Mouse (Mus musculus) ES-E14 (cell line): Measurements from ENCODE around the gene Pbld1. TPM values are rescaled to one million over a fixed set of nuclear protein-coding genes. Genes with fewer than 3 reads are reported as not detected.

Experiments
- DNase-seq: peaks from one replicate; pipeline ENCODE4 v3.0.0-alpha.2; 2013; ENCODE audit warnings: low read depth, low spot score
- H3K27ac ChIP-seq: 2 replicates; pipeline ENCODE4 v1.5.1; 2012; ENCODE audit warnings: low read depth, mild to moderate bottlenecking, low read length, moderate library complexity, mixed read lengths; ENCODE audit not compliant: poor library complexity, insufficient read depth, severe bottlenecking
- H3K36me3 ChIP-seq: 2 replicates; pipeline ENCODE4 v1.6.1; 2012; ENCODE audit warnings: mild to moderate bottlenecking, low read length, moderate library complexity, mixed read lengths; ENCODE audit not compliant: control insufficient read depth, poor library complexity, insufficient read depth, severe bottlenecking
- H3K4me1 ChIP-seq, 2 experiments: fragments of 150-350 bp in 1 of 2; sonication (generic) in 1 of 2; 2 replicates each; pipeline ENCODE4 v1.6.1; 2012; ENCODE audit warnings: low read length in 2 of 2, mild to moderate bottlenecking in 1 of 2, mixed read lengths in 1 of 2; ENCODE audit not compliant: control insufficient read depth in 2 of 2, insufficient read depth in 2 of 2, poor library complexity in 1 of 2
- H3K4me3 ChIP-seq, 2 experiments: fragments of 150-350 bp in 1 of 2; sonication (generic) in 1 of 2; 2 replicates each; pipeline ENCODE4 v1.5.1; 2012; ENCODE audit warnings: low read length in 2 of 2, low read depth in 1 of 2, mild to moderate bottlenecking in 1 of 2, mixed read lengths in 1 of 2; ENCODE audit not compliant: insufficient read depth in 1 of 2, poor library complexity in 1 of 2, severe bottlenecking in 1 of 2
- H3K9ac ChIP-seq: 2 replicates; pipeline ENCODE4 v1.6.1; 2012; ENCODE audit warnings: low read depth, mild to moderate bottlenecking, low read length, mixed read lengths; ENCODE audit not compliant: poor library complexity, insufficient read depth, severe bottlenecking
- H3K9me3 ChIP-seq: fragments of 150-350 bp; sonication (generic); 2 replicates; pipeline ENCODE4 v1.6.1; 2012; ENCODE audit warnings: low read depth, mild to moderate bottlenecking, low read length; ENCODE audit not compliant: control insufficient read depth, insufficient read depth
- CHD2 ChIP-seq: IDR thresholded peaks from 2 replicates; pipeline ENCODE4 v1.6.1; 2014; ENCODE audit warnings: mild to moderate bottlenecking, low read depth, low read length, inconsistent platforms
- HCFC1 ChIP-seq: IDR thresholded peaks from 2 replicates; pipeline ENCODE4 v1.6.1; 2012; ENCODE audit warnings: low read length, inconsistent platforms, borderline replicate concordance; ENCODE audit not compliant: insufficient read depth
- MAFK ChIP-seq: IDR thresholded peaks from 2 replicates; pipeline ENCODE4 v1.6.1; 2014; ENCODE audit warnings: mild to moderate bottlenecking, low read depth, low read length, inconsistent platforms; ENCODE audit not compliant: insufficient read depth
- ZC3H11A ChIP-seq: IDR thresholded peaks from 2 replicates; pipeline ENCODE4 v1.6.1; 2012; ENCODE audit warnings: low read depth, mild to moderate bottlenecking, inconsistent platforms, low read length, borderline replicate concordance
- ZNF384 ChIP-seq: IDR thresholded peaks from 2 replicates; pipeline ENCODE4 v1.6.1; 2012; ENCODE audit warnings: low read depth, low read length, inconsistent platforms
- in situ Hi-C, 2 experiments: fragments of 600-800 bp; cut with MboI; formaldehyde crosslinking; loops; one replicate each; pipeline ENCODE4 v1.15.1; 2025; ENCODE audit warnings: low sequenced_read_pairs in 2 of 2, inconsistent platforms in 1 of 2; ENCODE audit not compliant: unreplicated experiment in 2 of 2
- total RNA-seq: library from RNA; depleted of rRNA; stranded (reverse); fragments of 300-350 nt; gene quantifications from 2 replicates; pipeline ENCODE4 v1.2.3, GENCODE M21; 2012

Pbld1 gene
- total RNA-seq, 1 experiment, result 3.6 TPM

DNA sequence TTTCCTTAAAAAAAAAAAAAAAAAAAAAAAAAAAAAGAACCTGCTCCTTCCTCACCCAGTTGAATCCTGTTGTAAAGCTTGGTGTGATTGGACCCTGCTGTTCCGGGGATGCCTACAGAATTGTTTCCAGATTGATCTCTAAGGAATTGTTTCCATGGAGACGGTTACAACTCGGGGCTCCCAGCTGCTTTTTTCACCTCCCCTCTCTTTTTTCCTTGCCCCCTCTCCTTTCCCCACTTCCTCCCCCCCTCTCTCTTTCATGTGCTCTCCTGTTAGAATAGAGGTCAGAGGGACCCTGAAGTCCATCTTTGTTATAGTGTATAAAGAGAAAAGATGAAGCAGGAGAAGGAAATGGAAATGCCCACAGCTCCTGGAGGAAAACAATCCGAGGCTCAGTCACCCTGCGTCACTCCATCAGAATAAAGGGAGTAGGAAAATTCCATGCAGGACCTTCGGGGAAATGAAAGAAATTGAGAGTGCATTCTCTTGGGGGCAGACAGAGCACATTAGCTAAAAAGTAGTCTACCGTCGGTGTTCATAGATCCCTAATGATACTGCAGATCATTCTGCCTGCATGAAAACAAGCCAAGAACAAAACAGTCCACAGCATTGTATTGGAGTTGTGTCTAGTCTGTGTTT lies 33.7 kb upstream of the Pbld1 start:
- no peak overlapping the region for H3K4me3 ChIP-seq
- no peaks in the 10 kb centered on the region for H3K9me3 ChIP-seq
- no peak for TF ChIP-seq ZC3H11A
- no peak for TF ChIP-seq MAFK
- TF ChIP-seq ZNF384, result no peak; the same call in 1 of the 2 replicates
- TF ChIP-seq HCFC1, result no peak
- TF ChIP-seq CHD2, result no peak
- H3K27ac ChIP-seq, result no peak overlapping the region
- no peak for DNase-seq
- H3K9ac ChIP-seq, result no peak overlapping the region
- H3K36me3 ChIP-seq, result no peaks in the 10 kb centered on the region
- peaks cover 3 to 4% of the 10 kb centered on the region in 2 experiments; a peak in 3 of 4 replicates for H3K4me1 ChIP-seq
- in situ Hi-C loops, result no loop called here

DNA sequence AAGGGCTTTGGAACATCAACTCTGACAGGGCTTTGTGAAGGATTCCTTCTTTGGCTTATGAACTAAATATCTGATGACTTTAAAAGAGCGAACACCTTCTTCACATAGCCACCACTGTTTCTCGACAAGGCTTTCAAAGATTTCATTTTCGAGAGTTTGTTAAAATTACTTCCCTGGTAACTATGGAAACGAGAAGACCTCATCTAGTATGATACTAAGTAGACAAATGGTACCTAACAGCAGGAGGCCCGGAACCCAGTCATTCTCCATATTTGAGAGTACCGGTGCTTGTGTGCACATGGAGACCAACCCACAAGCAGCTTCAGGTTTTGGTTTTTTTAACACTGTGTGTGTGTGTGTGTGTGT lies 33.2 kb upstream of the Pbld1 start:
- H3K4me3 ChIP-seq, result no peak overlapping the region
- DNase-seq, result no peak
- TF ChIP-seq ZC3H11A, result no peak
- TF ChIP-seq CHD2, result no peak
- TF ChIP-seq HCFC1, result no peak
- TF ChIP-seq MAFK, result no peak
- TF ChIP-seq ZNF384, result no peak
- H3K36me3 ChIP-seq, result no peaks in the 10 kb centered on the region
- no peaks in the 10 kb centered on the region for H3K9me3 ChIP-seq
- no peak overlapping the region for H3K27ac ChIP-seq
- no peak overlapping the region for H3K9ac ChIP-seq
- H3K4me1 ChIP-seq, result peaks cover 3 to 4% of the 10 kb centered on the region in 2 experiments; a peak in 2 of 4 replicates
- in situ Hi-C loops, result no loop called here

DNA sequence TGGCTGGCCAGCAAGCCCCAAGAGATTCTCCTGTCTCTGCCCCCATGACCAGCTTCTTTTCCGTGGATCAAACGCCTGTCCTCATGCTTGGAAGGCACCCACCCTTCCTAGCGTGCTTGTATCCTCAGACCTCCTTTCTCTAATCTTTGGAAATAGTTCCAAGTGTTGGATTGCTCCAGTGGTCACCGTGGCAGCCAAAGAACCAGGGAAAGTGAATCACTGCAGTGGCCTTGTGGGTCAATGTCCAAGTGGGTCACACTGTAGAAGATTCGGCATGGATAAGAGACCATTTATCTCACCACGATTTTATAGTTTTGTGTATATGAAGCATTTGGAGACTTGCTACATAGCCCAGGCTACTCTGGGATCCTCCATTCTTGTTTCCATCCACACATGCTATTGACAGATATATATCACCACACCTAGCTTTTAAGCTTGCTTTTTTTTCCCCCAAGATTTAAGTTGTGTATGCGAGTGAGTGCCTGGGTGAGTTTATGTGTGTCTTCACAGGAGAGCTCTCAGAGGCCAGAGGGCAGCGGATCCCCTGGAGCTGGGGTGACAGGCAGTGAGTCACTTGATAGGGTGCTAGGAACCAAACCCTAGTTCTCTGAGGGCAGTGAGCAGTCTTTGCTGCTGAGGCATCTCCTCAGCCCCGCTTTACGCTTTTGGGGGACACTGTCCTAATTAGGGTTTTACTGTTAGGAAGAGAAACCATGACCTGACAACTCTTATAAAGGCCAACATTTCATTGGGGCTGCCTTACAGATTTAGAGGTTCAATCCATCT lies 32.4 kb upstream of the Pbld1 start:
- Histone ChIP-seq H3K9ac (no peak overlapping the region), H3K4me3 (no peak overlapping the region), H3K9me3 (no peaks in the 10 kb centered on the region), H3K36me3 (no peaks in the 10 kb centered on the region), H3K27ac (no peak overlapping the region), H3K4me1 (peaks cover 2 to 4% of the 10 kb centered on the region in 2 experiments; a peak in 1 of 4 replicates)
- in situ Hi-C loops, result no loop called here
- TF ChIP-seq HCFC1, result no peak
- no peak for TF ChIP-seq MAFK
- no peak for TF ChIP-seq CHD2
- no peak for TF ChIP-seq ZC3H11A
- no peak for TF ChIP-seq ZNF384
- DNase-seq, result no peak

DNA sequence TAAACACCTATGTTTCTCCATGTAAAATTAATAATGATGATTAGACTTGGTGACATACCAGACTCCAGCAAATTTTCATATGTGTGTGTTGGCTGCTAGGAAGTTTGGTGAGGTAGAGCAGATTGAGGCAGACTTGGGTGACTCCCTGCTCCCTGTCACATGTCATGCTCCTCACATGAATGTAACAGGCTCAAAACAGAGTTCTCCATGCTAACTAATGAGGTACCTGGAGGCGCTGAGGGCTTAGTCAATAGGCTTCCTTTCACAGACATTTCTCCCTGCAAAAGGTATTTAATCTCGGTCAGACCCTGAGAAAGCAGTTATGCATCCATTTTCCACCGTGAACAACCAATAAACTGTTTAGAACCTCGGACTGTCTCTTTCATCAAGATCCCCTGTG lies 31.6 kb upstream of the Pbld1 start:
- H3K27ac ChIP-seq, result no peak overlapping the region
- in situ Hi-C loops, result no loop called here

More for the DNA sequence above, 31.6 kb upstream of the Pbld1 start:
- Histone ChIP-seq H3K9me3 (no peaks in the 10 kb centered on the region), H3K36me3 (no peaks in the 10 kb centered on the region), H3K9ac (no peak overlapping the region), H3K4me1 (peaks cover 2 to 4% of the 10 kb centered on the region in 2 experiments; a peak in 1 of 4 replicates), H3K4me3 (no peak overlapping the region)
- no peak for DNase-seq
- no peak for TF ChIP-seq CHD2
- no peak for TF ChIP-seq ZC3H11A
- no peak for TF ChIP-seq MAFK
- no peak for TF ChIP-seq HCFC1
- TF ChIP-seq ZNF384, result no peak
